Mouse (Mus musculus) inflammation-experienced regulatory T-cells, adult 6 months (primary cell): ENCODE measurements around the gene Bcl7a. TPM values are rescaled to one million over a fixed set of nuclear protein-coding genes. Genes with fewer than 3 reads are reported as not detected.

ENCODE experiments used
- ATAC-seq: one replicate; pipeline ENCODE4 v1.8.0; 2017
- polyA plus RNA-seq, 3 experiments: library from polyadenylated mRNA; unstranded; fragments of 100-300 nt; shearing (Covaris generic); gene quantifications; one replicate each; pipeline ENCODE4 v1.2.1; 2017

Gene Bcl7a
- polyA plus RNA-seq, 3 experiments from 2014 or later = 3.4 to 13.1 (median 6.7) TPM

GRCm38 (mm10) chr5:123333566-123333965 lies 10.1 kb upstream of the Bcl7a start:
- no peak for ATAC-seq

DNA sequence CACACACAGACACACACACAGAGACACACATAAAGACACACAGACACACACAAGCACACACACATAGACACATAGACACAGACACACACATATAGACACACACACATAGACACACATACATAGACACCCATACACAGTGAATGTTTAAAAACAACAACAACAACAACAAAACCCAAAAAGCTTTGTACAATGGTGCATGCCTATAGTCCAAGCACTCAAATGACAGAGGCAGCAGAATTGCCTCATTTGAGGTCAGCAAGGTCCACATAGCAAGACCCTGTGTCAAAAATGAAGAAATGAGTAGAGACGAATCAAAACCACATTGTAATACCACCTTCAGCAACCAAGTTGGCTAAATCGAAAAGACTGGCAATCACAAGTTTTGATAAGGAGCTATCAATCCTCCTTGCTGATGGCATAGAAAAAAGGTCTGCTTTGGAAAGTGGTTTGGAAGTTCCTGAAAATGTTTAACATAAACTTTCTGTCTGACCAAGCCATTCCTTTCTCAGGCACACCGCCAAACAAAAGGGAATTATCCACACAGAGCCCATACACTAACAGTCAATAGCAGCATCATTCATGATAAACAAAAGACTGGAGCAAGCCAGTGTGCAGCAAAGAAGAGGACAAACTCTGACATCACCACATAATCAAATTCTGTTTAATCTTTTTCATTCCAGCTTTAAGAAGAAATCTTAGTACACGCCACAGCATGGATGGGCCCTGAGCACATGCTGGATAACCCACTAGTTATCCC lies 7.3 kb upstream of the Bcl7a start:
- no peak for ATAC-seq

GRCm38 (mm10) chr5:123338463-123338862 lies 5.2 kb upstream of the Bcl7a start:
- ATAC-seq = no peak

DNA sequence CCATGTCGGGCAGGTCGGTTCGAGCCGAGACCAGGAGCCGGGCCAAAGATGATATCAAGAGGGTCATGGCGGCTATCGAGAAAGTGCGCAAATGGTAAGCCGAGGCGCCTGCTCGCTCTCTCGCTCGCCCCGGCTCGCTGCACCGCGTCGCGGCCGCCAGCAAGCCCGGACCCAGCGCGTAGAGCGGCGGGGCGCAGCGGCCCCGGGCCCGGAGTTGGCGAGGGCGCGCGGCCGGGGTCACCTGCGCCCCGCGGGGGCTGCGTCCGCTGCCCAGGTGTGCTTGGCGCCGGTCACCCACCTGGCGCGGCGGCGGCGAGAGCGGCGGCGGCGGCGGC lies 961 bp downstream of the Bcl7a start:
- ATAC-seq = no peak

DNA sequence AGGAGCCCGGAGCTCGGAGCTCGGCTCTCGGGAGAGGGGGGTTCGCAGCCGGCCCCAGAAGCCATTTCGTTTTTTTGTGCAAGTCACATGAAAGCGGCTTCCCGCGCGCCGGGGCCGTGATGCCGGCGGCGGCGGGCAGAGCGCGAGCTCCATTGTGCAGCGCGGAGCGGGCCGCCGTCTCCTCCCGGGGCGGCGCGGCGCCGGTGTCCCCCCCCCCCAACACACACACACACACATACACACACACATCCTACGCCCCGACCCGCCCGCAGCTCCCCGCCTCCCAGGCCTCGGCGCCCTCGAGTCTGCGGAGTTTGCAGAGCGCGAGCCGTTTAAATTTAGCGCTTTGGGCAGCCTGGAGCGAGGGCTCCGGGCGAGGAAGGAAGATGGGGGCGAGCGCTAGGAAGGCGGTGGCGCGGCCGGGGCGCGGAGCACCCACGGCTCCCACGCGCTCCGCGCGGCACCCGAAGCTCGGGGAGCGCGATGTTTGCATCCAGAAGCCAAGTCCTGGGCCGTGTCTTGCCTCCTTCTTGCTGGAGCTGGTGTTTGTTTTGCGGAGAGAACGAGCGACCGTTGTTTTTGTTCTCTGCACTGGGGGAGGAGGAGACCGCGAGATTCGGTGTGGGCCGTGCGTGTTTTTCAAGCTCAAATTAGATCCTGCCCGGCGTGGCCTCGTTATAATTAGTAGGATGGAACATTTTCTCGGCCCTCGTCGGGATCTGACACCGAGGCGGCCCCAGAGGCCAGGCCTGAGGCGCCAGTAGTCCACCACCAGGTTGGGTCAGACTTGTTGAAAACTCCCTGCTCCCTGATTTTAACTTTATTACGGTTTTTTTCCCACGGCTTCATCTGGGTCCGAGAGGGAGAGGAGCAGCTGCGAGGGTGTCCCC lies 1.6 kb downstream of the Bcl7a start:
- ATAC-seq = peak; percentile 20

GRCm38 (mm10) chr5:123345853-123346654 lies 2.4 kb downstream of the Bcl7a start:
- ATAC-seq = no peak

DNA sequence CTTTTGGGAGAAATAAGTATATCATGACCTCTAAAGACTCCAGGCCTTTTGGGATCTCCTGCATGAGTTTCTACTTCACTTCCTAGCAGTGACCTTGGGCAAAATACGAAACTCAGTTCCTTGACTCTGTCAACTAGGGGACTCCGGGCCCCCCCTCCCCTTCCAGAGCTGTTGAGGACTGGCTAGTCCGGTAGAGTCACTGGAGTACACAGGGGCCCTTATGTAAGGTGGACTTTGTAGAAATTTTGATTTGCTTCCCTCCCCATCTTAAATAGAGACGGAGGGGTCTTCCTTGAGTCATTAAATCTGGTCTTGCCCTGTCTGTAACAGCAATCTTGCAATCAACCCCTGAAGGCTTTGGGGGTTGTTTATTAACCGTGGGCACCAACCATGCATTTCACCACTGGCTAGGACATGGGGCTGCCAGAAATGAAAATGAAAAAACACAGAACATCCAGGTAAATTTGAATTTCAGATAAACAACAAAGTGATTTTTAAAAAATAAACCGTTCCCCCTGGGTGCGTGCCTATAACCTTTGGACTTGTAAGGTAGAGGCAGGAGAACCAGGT lies 3.2 kb downstream of the Bcl7a start:
- no peak for ATAC-seq

- no peak for ATAC-seq
Observed at GRCm38 (mm10) chr5:123347985-123348384, 4.4 kb downstream of the Bcl7a start.

GRCm38 (mm10) chr5:123350386-123350785 lies 6.8 kb downstream of the Bcl7a start:
- ATAC-seq = no peak

- ATAC-seq = no peak
Observed at GRCm38 (mm10) chr5:123355918-123356317, 12.3 kb downstream of the Bcl7a start.

DNA sequence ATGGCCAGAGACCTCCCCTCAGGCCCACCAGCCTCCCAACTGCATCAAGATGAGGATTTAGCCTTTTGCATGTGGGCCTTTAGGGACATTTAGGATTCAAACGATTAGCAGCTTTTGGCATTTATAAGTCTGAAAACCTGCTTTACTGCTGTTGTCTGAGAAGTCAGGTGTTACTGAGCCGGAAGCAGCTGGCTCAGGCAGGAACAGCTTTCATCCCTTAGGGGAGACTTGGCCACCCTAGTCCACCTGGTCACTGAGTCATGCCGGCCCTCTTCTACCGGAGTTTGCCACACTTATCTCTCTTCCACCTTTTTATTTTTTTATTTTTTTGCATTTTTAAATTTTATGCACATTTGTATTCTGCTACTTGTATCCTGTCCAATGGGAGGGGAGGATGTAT lies 13.6 kb downstream of the Bcl7a start:
- ATAC-seq = no peak

- ATAC-seq = no peak
Observed at GRCm38 (mm10) chr5:123359431-123359830, 15.8 kb downstream of the Bcl7a start.

- ATAC-seq = no peak
Observed at GRCm38 (mm10) chr5:123362911-123363310, 19.3 kb downstream of the Bcl7a start.

DNA sequence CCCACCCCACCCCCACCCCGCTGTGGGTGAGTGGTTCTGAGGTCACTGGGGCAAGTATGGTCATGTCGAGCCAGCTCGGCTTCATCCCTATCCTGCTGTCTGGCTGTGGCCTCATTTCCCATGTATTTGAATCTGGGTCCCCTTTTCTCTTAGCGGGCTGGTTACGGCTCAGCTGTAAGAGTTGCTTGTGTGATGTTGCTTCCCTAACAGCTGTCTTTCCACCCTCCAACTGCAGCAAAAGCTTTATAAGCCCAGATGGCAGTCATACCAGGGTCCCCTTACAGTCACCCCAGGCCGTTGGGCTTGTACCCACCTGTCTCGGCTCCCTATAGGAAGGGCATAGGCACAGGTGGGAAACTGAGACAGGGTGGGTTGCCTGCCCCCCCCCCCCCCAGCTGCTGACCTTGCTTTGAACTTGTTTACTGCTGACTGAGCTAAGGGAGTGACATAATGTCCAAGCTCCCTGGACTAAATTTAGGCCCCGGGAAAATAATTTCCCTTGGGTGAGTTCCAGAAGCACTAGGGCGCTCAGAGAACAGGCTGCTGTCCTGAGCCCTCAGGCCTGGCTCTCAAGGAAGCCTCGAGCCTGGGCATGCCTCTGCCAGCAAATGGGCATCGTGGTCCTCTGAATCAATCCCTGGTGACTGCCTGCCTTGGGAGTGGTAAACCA lies 20.8 kb downstream of the Bcl7a start:
- ATAC-seq = no peak

- ATAC-seq = peak; percentile 52
Observed at GRCm38 (mm10) chr5:123368869-123369488, 25.3 kb downstream of the Bcl7a start.

DNA sequence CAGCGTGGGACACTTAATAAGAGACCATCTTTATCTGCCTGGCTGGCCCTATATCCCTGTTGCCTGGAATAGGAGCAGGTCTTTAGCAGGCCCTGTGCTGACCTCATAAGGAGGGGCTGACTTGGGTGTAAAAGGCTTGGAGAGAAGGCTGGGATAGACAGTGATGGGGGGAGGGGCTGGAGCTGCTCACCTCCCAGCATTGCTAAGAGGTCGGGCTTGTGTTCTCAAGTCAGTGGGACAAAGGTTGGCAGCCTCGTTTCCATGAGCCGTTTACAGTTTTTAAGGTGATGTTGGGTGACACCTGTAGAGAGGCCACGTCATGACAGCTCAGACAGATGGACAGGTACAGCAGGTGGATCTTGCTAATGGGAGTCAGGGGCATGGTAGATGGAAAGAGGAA lies 26.4 kb downstream of the Bcl7a start:
- ATAC-seq = no peak

DNA sequence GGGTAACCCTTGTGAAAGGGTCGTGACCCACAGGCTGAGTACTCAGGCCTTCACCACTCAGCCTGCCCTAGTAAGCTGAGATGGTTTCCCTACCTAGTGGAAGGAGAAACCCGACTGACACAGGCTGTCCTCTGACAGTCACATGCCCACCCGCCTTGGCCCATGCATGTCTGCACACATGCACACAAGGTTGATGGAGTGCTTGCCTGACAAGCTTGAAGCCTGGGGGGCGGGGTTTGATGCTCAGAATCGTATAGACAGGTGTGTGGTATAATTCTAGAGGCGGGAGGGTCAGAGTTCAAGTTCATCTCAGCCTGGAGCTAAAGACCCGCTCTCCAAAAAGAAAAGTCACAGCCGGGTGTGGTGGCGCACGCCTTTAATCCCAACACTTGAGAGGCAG lies 31.6 kb downstream of the Bcl7a start:
- ATAC-seq = no peak

DNA sequence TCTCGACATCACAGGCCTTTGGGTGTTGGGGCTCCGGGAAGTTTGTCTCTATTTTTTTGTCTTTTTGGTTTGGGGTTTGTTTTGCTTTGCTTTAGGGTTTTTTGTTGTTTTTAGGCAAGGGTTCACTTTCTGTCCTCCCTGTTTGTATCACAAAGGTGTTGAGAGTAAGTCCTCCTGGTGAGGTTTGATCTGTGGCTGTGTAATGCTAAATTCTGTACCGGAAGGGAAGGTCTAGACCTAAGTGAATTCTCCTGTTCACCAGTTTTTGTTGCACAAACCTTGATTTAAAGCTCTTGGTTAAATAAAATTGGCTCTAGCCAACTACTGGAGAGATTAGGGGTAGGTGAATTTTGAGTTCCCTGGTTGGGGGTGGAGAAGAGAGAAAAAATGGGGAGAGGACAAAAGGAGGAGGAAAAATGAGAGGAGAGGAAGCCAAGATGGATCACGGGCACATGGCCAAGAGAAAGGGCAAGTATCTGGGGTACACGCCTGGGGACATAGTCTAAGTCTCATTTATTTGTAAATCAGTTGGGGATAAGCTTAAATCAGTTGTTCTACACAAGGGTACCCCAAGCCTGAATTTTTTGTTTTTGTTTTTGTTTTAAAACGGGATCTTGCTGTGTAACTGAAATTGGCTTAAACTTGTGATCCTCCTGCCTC lies 32.3 kb downstream of the Bcl7a start:
- no peak for ATAC-seq

- no peak for ATAC-seq
Observed at GRCm38 (mm10) chr5:123376569-123376968, 32.9 kb downstream of the Bcl7a start.

- ATAC-seq = peak; percentile 50
Observed at GRCm38 (mm10) chr5:123377120-123377955, 33.7 kb downstream of the Bcl7a start.
